ENCODE assay signal across 9 mouse cellular contexts in the genomic region with DNA sequence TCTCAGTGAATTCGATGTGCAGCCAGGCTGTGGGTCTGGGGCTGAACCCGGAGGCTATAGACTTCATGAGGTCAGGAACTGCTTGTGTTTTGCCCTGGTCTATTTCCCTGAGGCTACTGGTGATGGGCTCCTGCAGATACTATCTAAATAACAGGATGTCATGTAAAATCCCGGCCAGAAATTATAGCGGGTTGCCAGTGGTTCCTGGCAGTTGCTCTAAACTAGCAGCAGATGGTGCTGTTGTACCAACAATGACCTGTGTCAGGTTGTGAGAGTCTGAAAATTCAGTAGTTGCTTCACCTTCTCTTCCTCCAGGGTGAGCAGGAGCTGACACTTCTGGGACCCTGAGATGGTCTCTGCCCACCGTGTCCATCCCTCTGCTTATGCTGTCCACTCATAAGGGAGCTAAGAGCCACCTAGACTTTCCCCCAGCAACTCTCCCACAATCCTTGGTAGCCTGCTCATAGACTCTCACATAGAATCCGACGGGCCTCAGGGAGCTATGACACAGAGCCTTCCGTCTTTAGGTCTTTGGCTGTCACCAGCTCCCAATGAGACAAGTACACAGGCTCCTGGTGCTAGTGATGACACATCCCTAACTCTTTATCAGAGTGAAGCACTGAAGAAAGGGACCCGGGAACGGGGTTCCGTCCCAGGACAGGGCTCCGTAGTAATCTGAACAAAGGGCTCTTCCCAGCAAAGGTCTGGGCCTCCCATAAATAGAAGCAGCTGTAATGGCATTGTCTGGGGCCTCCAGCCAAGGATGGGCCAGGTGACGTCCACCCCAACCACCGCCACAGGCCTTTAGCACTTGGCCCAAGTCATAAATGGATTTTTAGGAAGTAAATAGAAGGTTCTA.
DNase-seq lines count a peak whose midpoint lies in the region; ATAC-seq lines count a peak whose summit lies in the region.
"Had no signal": no experiment of that assay in that cellular context is flagged by ENCODE, and none has a peak within 500 bp of the region (broad histone marks: within the 10 kb centered on the region; RNA-seq: fewer than 3 reads in every experiment).

No protein-coding gene starts in this region.

- no peak overlapping the region for H3K4me2 ChIP-seq in heart, embryonic 11.5 days
- H3K4me2 ChIP-seq in hindbrain, embryonic 12.5 days (replicated peaks) = no peak overlapping the region

- peaks cover 4% of the 10 kb centered on the region; the same call in 1 of the 2 replicates for H3K36me3 ChIP-seq in heart, embryonic 11.5 days (ENCODE audit: control insufficient read depth, insufficient read depth, low read length)
- no peaks in the 10 kb centered on the region for H3K36me3 ChIP-seq in hindbrain, embryonic 12.5 days

- peaks cover 14% of the 10 kb centered on the region; the same call in 1 of the 2 replicates for H3K4me1 ChIP-seq in heart, embryonic 11.5 days (ENCODE audit: control insufficient read depth, insufficient read depth, low read length)
- peaks cover 5% of the 10 kb centered on the region for H3K4me1 ChIP-seq in hindbrain, embryonic 12.5 days

- no peaks in the 10 kb centered on the region for H3K27me3 ChIP-seq in heart, embryonic 11.5 days (ENCODE audit: control insufficient read depth, insufficient read depth, low read length)
- no peaks in the 10 kb centered on the region for H3K27me3 ChIP-seq in hindbrain, embryonic 12.5 days

- no peak overlapping the region for H3K4me3 ChIP-seq in heart, embryonic 11.5 days (ENCODE audit: low read depth, low read length)
- no peak overlapping the region for H3K4me3 ChIP-seq in hindbrain, embryonic 12.5 days

- H3K9me3 ChIP-seq in heart, embryonic 11.5 days (replicated peaks; ENCODE audit: control insufficient read depth, low read length) = no peaks in the 10 kb centered on the region
- no peaks in the 10 kb centered on the region for H3K9me3 ChIP-seq in hindbrain, embryonic 12.5 days (replicated peaks)

- no peak overlapping the region for H3K9ac ChIP-seq in heart, embryonic 11.5 days (ENCODE audit: low read depth, low read length)
- H3K9ac ChIP-seq in hindbrain, embryonic 12.5 days = 0 out of 2 replicates have a peak overlapping the region, but pooled peaks have one; percentile 32

- H3K27ac ChIP-seq in heart, embryonic 11.5 days (ENCODE audit: low read depth, low read length) = no peak overlapping the region
- no peak overlapping the region for H3K27ac ChIP-seq in hindbrain, embryonic 12.5 days
- H3K27ac ChIP-seq: macrophage had no signal

- WGBS in heart, embryonic 11.5 days (ENCODE audit: insufficient replicate concordance) = 47% methylated on average over 14 of the region's 14 CpGs
- 66% methylated on average over 14 of the region's 14 CpGs for WGBS in hindbrain, embryonic 12.5 days

- ATAC-seq in heart, embryonic 11.5 days (replicated peaks; ENCODE audit: insufficient number of reproducible peaks, low FRiP score, low TSS enrichment) = no peak
- ATAC-seq in hindbrain, embryonic 12.5 days (ENCODE audit: low FRiP score) = no peak

- peak; percentile 94 for DNase-seq in heart, adult 11 months
- DNase-seq in cerebellum, adult 18-20 months = peak; percentile 79 to 82
- peak; percentile 70 for DNase-seq in forelimb bud, embryonic 11.5 days (ENCODE audit: low read depth, low spot score)
- DNase-seq in layer of hippocampus, adult 8-10 months (ENCODE audit: low spot score in 2 of 2) = peak; percentile 46 to 62
- DNase-seq in lung, postnatal 25 days (ENCODE audit: low spot score) = peak; percentile 68
- peak; percentile 72 to 75 for DNase-seq in right cerebral cortex, postnatal 10 days (ENCODE audit: low spot score in 2 of 2)
